Mouse (Mus musculus) thymus, adult 2 months (tissue): ENCODE results near the gene Selenbp1. TPM values are rescaled to one million over a fixed set of nuclear protein-coding genes. Genes with fewer than 3 reads are reported as not detected.
"Not testable (repeated sequence)": the region's sequence is repeated elsewhere in the genome, so short reads cannot be mapped to it uniquely, and the experiment has no call there.

ENCODE experiments used
- DNase-seq: peaks from one replicate; pipeline ENCODE4 v3.0.0; 2021
- H3K27ac ChIP-seq: fragments of 200-500 bp; 2 replicates; pipeline ENCODE4 v1.5.1; 2012; ENCODE audit warnings: low read length, control low read depth; ENCODE audit not compliant: control insufficient read depth, insufficient read depth
- H3K27me3 ChIP-seq: fragments of 200-500 bp; 2 replicates; pipeline ENCODE4 v1.6.1; 2012; ENCODE audit warnings: mild to moderate bottlenecking, low read length, moderate library complexity, mixed read lengths; ENCODE audit not compliant: control insufficient read depth, insufficient read depth
- H3K36me3 ChIP-seq: fragments of 200-500 bp; 2 replicates; pipeline ENCODE4 v1.6.1; 2012; ENCODE audit warnings: mild to moderate bottlenecking, low read length, moderate library complexity; ENCODE audit not compliant: control insufficient read depth, insufficient read depth
- H3K4me1 ChIP-seq: fragments of 200-500 bp; replicated peaks from 2 replicates; pipeline ENCODE4 v1.6.1; 2012; ENCODE audit warnings: low read length; ENCODE audit not compliant: control insufficient read depth, insufficient read depth
- H3K4me3 ChIP-seq: fragments of 200-500 bp; 2 replicates; pipeline ENCODE4 v1.5.1; 2012; ENCODE audit warnings: mild to moderate bottlenecking, low read length, control low read depth, moderate library complexity; ENCODE audit not compliant: control insufficient read depth, insufficient read depth
- CTCF ChIP-seq: fragments of 200-500 bp; IDR thresholded peaks from 2 replicates; pipeline ENCODE4 v1.5.1; 2012; ENCODE audit warnings: mild to moderate bottlenecking, control low read depth, low read length, moderate library complexity, borderline replicate concordance; ENCODE audit not compliant: control insufficient read depth, poor library complexity, insufficient read depth; ENCODE audit errors: extremely low read depth
- POLR2A ChIP-seq: fragments of 200-500 bp; IDR thresholded peaks from 2 replicates; pipeline ENCODE4 v1.6.1; 2012; ENCODE audit warnings: mild to moderate bottlenecking, low read length, control low read depth, moderate library complexity; ENCODE audit not compliant: control insufficient read depth, poor library complexity, insufficient read depth; ENCODE audit errors: extremely low read depth
- WGBS: fragments of 180-500 bp; shearing (Covaris S2); methylation state at CpG from one replicate; pipeline ENCODE4 v1.1.7; 2018; 5-methylcytosine and 5-hydroxymethylcytosine counted together
- polyA plus RNA-seq: library from polyadenylated mRNA; depleted of rRNA; stranded (reverse); fragments of >200 nt; gene quantifications from 2 replicates; pipeline ENCODE4 v1.2.3, GENCODE M21; 2012; rRNA removed

Gene Selenbp1
- polyA plus RNA-seq, result 15.9 and 26.7 TPM in 2 replicates

DNA sequence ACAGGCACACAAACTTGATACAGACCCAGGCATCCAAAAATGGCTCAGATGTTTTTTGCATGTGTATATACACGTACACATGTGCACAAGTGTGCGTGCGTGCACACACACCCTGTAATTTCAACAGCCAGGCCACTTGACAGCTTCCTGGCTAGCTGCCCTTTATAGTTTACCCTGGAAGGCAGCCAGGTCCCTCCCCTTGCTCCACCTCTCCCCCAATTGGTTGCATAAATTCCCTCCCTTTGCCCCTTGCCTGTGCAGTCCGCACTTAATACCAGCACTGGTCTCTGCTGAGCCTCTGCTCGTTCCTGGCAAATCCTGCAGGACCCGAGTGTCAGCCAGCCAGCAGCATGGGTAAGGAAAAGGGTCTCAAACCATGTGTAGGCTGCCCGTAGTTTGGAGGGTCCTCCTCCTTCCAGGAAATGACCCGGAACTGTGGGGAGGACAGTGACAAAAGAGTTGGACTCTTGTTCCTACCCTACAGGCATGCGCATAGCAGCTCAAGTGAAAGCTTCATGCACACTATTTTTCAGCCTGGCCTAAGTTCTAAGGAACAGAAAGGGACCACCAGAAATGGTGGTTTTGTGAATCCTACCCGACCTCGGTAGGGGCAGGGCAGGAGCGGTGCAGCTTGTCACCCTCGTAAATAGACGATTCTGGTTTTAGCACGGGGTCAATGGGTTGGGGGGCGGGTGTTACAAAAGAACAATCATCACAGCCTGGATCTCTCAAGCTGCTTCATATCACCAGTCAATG is at the start of gene Selenbp1:
TSS of gene Selenbp1 (plus strand) at position 248 of the 756 bp plus-strand sequence.
- WGBS, result 6% methylated on average over 16 of the region's 16 CpGs
- no peak for DNase-seq
- H3K4me1 ChIP-seq, result peaks cover 5% of the 10 kb centered on the region
- H3K36me3 ChIP-seq, result no peaks in the 10 kb centered on the region
- H3K4me3 ChIP-seq, result peak within 1 kb of the TSS; percentile 29
- TF ChIP-seq POLR2A (no peak), CTCF (no peak)
- no peak within 1 kb of the TSS for H3K27ac ChIP-seq
- no peaks in the 10 kb centered on the region for H3K27me3 ChIP-seq

DNA sequence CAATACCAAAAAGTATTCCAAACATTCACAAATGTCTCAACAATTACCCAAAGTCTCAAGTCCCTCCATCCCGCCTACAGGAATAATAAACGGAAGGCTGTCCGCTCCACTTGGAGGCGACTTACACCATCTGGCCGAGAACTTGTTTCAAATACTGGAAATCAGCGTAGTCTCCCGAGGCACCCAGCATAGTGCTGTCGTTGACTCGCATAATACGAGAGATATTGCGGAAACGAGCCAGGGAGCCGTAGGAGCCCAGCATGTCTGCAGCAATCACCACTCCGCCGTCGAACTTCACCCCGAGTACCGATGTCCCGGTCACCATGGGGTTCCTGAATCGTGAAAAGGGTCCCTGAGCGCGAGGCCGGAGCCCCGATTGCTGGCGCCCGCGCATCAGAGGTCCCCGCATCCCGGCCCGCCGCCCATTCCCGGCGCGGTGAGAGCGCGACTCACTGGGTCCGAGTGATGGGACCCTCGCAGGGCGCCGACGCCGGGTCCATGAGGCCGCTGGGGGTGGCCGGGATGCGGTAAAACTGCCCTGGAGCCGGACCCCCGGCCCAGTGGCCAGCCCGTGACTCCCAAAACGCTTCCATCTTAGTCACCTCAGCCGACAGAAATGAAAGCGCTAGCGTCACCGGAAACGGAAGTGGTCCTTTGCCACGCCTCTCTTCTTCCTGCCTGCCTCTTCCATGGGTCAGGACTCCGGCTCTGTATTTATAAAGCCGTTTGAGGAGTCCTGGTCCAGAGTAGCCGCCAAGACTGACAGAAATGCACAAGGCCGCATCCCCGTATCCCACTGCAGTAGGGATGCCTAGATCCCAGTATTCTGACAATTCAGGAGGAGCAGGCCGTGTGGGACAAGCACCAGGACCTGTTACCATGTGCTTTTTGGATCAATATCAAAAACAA is 46.3 kb upstream of the Selenbp1 start, which contains the start of gene Psmb4:
TSS of gene Psmb4 (minus strand) at position 646 of the 909 bp plus-strand sequence.
- H3K4me1 ChIP-seq, result peaks cover 5% of the 10 kb centered on the region
- WGBS, result under 1% methylated on average over 61 of the region's 61 CpGs
- H3K27ac ChIP-seq, result no peak within 1 kb of the TSS
- TF ChIP-seq CTCF, result no peak
- TF ChIP-seq POLR2A, result peak; percentile 67
- peak; percentile 81 for DNase-seq
- H3K27me3 ChIP-seq, result no peaks in the 10 kb centered on the region
- peak within 1 kb of the TSS; percentile 92 for H3K4me3 ChIP-seq
- peaks cover 23% of the 10 kb centered on the region for H3K36me3 ChIP-seq

DNA sequence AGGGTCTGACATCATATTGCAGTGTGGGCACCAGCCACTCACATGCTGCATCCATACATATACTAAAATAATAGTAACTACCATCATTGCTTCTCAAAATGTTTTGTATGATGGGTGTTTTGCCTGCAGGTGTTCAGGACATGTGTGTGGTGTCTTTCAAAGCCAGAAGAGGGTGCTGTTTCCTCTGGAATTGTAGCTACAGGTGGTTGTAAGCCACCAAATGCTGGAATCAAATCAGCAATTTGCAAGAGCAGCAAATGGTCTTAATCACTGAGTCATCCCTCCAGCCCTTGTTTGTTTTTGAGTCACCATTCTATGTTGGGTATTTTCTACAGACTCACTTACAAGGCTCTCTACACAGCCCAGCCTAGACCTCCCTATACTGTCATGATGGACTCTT is 44.3 kb upstream of the Selenbp1 start:
- H3K27me3 ChIP-seq, result no peaks in the 10 kb centered on the region
- TF ChIP-seq POLR2A (no peak), CTCF (no peak)
- H3K27ac ChIP-seq, result no peak overlapping the region
- no peak overlapping the region for H3K4me3 ChIP-seq
- peaks cover 10% of the 10 kb centered on the region for H3K36me3 ChIP-seq
- peaks cover 5% of the 10 kb centered on the region for H3K4me1 ChIP-seq
- DNase-seq, result peak; percentile 30

- TF ChIP-seq CTCF, result no peak
- no peak for TF ChIP-seq POLR2A
- Histone ChIP-seq H3K4me1 (no peaks in the 10 kb centered on the region), H3K27me3 (no peaks in the 10 kb centered on the region), H3K36me3 (no peaks in the 10 kb centered on the region), H3K27ac (no peak overlapping the region), H3K4me3 (no peak overlapping the region)
- WGBS, result 74% methylated on average over 3 of the region's 3 CpGs
- no peak for DNase-seq
Observed at GRCm38 (mm10) chr3:94894076-94894475, 38.8 kb upstream of the Selenbp1 start.

GRCm38 (mm10) chr3:94902747-94903146 is 30.1 kb upstream of the Selenbp1 start:
- TF ChIP-seq CTCF, result no peak
- TF ChIP-seq POLR2A, result no peak
- H3K4me1 ChIP-seq, result no peaks in the 10 kb centered on the region
- no peak overlapping the region for H3K4me3 ChIP-seq
- peak; percentile 45 for DNase-seq
- H3K27ac ChIP-seq, result no peak overlapping the region
- no peaks in the 10 kb centered on the region for H3K27me3 ChIP-seq
- WGBS, result 24% methylated on average over 7 of the region's 7 CpGs
- H3K36me3 ChIP-seq, result no peaks in the 10 kb centered on the region

DNA sequence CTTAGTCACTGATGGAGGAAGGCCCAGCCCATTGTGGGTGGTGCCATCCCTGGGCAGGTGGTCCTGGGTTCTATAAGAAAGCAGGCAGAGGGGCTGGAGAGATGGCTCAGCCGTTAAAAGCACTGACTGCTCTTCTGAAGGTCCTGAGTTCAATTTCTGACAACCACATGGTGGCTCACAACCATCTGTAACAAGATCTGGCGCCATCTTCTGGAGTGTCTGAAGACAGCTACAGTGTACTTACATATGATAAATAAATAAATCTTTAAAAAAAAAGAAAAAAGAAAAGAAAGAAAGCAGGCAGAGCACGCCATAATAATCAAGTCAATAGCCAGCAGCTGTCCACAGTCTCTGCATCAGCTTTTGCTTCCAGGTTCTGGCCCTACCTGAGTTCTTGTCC is 28.1 kb upstream of the Selenbp1 start:
- H3K36me3 ChIP-seq, DNase-seq, H3K27ac ChIP-seq, H3K4me3 ChIP-seq, H3K27me3 ChIP-seq, H3K4me1 ChIP-seq: not testable (repeated sequence)
- WGBS, result 65% methylated on average over 3 of the region's 3 CpGs
